Mouse (Mus musculus) mouse trophoblast stem cell (cell line): Measurements from ENCODE around the gene Edaradd.

ENCODE experiments used
- in situ Hi-C, 2 experiments: fragments of 300-500 bp; cut with MseI, MboI; formaldehyde crosslinking; loops; 2 replicates in 1 of 2; 3 replicates in 1 of 2; pipeline ENCODE4 v1.15.1; 2025

The Edaradd gene

DNA sequence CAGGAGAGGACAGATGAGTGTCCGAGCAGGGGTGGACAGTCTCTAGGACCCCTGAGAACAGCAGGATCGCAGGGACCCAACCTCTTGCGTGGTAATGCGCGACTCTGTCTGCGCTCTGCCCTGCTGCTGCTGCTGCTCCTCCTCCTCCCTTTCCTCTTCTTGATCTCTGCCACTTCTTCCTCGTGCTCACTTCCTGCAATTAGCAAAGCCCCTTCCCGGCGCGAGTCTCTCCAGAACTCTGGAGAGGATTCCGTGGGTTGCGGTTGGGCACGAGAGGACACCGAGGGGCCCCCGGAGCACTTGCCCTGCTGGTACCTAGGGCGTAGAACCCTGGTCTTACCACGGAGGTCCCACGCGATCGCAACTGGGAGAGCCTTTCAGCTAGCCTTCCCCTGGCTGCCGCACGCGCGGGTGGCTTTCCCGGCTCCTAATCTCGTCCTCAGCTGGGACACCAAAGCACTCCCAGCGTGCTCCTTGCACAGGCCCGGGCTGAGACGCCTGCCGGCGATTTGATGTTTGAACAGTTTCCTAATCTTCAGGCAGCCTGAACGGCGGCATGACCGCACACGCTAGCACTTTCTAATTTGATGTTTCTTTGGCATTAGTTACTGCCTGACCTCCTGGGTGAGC lies at the start of gene Edaradd:
Edaradd (minus strand) TSS at position 484 of the 630 bp plus-strand sequence.
- in situ Hi-C loops, result no loop called here

DNA sequence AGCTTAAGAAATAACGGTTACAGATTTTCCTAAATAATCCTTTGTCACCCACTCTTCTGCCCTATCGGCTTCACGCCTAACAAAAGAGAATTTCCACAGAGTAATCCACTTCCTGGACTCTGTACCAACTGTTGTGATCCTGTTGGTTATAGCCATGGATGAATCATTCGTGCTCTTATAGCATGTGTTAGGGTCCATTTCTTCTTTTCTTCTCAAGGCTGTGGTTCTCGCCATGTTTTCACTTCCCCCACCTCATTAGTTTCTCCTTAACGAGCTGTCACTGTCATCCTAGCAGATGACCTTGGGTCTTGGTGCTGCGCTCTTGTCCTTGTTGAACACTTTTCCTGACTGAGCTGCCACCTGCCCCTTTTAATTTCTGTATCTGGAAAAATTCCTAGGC lies 49.5 kb upstream of the Edaradd start:
- in situ Hi-C loops, result no loop called here

GRCm38 (mm10) chr13:12568597-12569469 lies 48.6 kb upstream of the Edaradd start:
- in situ Hi-C loops, result no loop called here

GRCm38 (mm10) chr13:12567936-12568335 lies 47.7 kb upstream of the Edaradd start:
- in situ Hi-C loops, result no loop called here

- in situ Hi-C loops, result no loop called here
Measured at GRCm38 (mm10) chr13:12565621-12566390, 45.6 kb upstream of the Edaradd start, which contains the start of gene Ero1lb. Gene Ero1lb, plus strand, starts transcription at chr13:12565874.

DNA sequence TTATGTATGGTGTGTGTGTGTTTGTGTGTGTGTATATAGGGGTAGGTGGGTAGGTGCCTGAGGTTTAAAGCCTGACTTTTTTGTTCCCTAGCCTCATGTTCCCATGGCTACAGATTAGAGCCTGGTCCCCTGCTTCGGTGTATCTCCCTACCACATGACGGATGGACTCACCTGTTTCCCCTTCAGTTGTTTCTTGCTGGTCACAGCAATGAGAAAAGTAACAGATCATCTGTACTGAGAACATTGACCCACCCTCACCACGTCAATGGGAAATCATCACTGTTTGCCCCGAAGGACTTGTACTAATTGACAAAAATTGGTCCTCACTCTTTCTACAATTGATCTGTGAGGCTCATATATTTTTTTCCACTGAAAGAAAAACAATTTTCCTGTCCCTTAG lies 42.0 kb upstream of the Edaradd start:
- in situ Hi-C loops, result no loop called here

DNA sequence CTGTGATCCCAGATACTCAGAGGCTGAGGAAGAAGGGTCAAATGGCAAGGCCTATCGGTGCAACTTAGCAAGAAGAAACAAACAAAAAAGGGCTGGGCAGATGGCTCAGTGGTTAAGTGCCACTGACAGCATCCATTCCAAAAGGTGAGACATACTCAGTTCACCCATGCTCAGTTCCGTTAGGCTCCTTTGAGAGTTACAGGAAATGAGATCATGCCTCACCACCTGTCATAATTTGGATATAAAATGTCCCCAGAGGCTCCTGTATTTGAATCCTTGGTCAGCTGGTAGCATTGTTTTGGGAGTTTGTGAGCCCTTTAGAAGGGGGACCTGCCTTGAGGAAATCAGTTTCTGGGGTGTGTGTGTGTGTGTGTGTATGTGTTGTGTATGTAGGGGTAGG lies 41.5 kb upstream of the Edaradd start:
- in situ Hi-C loops, result no loop called here

- in situ Hi-C loops, result no loop called here
Measured at GRCm38 (mm10) chr13:12559462-12560120, 39.4 kb upstream of the Edaradd start.

DNA sequence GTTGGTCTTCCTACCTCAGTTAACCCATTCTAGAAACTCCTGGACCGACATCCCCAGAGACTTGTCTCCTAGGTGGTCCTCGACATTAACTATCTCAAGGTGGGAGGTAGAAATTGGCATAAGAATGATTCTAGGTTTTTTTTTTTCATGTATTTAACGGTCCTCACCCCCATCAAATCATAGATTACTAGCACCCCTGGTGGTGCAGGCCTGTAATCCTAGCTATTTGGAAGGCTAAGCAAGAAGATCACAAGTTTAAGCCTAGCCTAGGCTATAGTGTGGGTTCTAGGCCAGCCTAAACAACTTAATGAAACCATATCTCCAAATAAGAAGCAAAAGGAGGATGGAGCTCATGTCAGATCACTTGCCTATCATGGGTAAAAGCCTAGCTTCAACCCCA lies 38.8 kb upstream of the Edaradd start:
- in situ Hi-C loops, result no loop called here

- in situ Hi-C loops, result no loop called here
Measured at GRCm38 (mm10) chr13:12554211-12554610, 34.0 kb upstream of the Edaradd start.

GRCm38 (mm10) chr13:12543880-12544568 lies 23.8 kb upstream of the Edaradd start:
- in situ Hi-C loops, result no loop called here

- in situ Hi-C loops, result no loop called here
Measured at GRCm38 (mm10) chr13:12543246-12543645, 23.0 kb upstream of the Edaradd start.

DNA sequence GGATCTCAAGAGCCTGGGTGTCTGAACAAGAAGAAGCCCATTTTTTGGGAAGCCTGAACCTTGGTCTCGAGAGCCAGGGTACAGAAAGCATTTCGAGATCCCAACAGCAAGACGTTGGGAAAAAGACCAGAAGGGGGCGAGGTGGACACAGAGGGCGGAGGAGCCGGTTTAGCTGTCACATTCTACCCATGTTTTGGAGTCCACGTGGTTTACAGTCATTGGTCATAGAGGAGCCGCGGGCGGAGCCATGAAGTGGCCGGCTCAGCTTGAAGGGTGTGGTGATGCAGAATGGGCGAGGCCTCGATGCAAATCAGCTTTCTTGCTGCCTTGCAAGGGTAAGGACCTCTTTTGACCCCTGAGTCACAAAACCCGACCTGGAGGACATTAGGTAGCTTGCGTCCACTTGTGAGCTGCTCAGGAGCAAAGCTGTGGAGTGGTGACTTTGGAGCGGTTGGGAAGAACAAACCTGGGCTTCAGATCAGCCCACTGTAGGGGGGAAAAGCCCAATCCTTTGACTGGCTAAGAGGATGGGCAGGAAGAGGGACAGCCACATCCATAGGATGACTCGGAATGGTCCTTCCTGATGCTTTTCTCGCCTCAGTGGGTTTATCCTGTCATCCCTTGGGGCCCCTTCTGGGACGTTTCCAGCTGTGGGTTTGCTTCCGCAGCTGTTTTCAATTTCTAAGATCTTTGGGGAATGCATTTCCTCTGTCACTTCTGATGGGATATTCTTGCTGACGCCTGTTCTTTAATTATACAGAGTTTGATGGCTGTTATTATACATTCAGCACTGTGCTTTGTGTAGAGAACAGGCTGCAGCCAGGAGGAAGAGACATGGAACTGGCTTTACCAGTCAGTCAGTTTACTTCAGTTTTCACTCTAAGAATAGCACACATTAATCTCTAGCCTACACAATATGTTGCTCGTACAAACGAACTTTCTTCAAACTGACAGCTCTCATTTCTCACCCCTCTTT lies 22.1 kb upstream of the Edaradd start:
- in situ Hi-C loops, result no loop called here

DNA sequence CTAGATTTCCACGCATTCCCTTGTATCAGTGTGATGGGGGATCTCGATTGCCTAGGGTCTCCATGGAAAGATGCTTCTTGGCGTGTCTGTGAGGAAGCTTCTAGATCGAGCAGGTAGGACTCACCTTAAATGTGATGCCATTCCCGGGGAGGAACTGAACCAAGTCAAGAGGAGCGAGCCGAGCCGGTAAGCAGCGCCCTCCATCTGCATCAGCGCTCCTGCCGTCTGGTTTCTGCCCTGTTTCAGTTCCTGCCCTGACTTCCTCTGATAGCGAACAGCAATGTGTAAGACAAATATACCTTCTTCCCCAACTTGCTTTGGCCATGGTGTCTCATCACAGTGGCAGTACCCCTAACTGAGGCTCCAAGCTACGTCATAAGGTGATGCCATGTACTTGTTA lies 19.9 kb upstream of the Edaradd start:
- in situ Hi-C loops, result no loop called here

GRCm38 (mm10) chr13:12539716-12540115 lies 19.5 kb upstream of the Edaradd start:
- in situ Hi-C loops, result loop anchor here (10.0 kb wide), 1 partner anchor 65 kb away; no protein-coding TSS in a partner anchor

DNA sequence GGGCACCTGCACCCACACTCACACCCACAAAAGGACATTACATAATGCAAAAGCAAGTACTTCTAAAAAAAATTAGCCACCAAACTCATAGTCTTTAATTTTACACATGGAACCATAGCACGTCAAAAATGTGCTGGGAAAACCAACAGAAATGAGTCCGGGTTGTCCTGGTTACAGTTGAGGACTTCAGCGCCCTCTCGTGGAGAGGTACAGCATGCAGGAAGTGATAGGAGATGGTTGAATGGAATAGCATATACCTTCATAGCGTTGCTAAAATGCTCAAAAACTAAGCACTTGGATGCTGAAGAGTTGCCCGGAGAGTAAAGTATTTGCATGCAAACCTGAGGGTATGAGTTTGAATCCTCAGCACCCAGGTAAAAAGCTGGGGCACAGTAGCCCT lies 17.7 kb upstream of the Edaradd start:
- in situ Hi-C loops, result loop anchor here (10.0 kb wide), 1 partner anchor 63 kb away; no protein-coding TSS in a partner anchor

GRCm38 (mm10) chr13:12534628-12535027 lies 14.4 kb upstream of the Edaradd start:
- in situ Hi-C loops, result loop anchor here (10.0 kb wide), 1 partner anchor 60 kb away; no protein-coding TSS in a partner anchor

DNA sequence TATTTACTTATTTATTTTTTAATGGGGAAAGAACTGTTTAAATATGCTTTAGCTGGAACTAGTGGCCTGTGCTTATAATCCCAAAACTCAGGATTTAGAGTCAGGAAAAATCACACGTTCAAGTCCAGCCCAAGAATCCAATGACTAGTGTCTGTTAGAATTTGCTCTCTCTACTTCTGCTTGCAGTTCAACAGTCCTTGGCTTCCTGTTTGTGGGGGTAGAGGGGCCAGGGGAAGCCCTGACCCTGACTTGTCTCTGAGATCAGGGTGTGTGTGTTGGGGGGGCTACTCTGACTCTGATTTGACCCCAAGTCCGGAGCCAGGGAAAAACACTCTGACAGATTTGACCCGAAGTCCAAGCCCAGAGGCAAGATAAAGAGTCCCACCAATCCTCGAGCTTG lies 5.4 kb upstream of the Edaradd start:
- in situ Hi-C loops, result no loop called here

- in situ Hi-C loops, result no loop called here
Measured at GRCm38 (mm10) chr13:12522346-12522745, 2.1 kb upstream of the Edaradd start.

DNA sequence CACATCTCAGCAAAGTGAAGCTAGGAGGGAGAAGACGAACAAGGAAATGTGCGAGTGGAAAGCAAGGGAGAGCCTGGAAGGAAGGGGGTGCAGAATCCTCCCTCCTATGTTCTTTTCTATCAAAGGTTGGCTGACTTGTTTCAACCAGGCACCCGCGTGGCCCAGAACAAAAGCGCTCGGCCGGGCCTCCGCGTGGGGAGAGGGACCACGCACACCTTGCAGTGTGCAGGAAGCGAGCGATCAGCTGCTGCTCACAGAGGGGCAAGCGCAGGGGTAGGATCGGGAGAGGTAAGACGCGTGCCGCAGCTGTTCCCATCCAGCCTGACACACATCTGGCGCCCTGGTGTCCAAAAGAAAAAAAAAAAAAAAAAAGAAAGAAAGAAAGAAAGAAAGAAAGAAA lies 867 bp downstream of the Edaradd start:
- in situ Hi-C loops, result no loop called here
